Mouse (Mus musculus) liver, postnatal 0 days (tissue): ENCODE data around the gene Gm10681.

Experiments used
- CTCF ChIP-seq: sonication (generic); IDR thresholded peaks from 2 replicates; pipeline ENCODE4 v1.5.1; 2016; ENCODE audit warnings: antibody characterized with exemption, low read depth
- EP300 ChIP-seq: IDR thresholded peaks from 2 replicates; pipeline ENCODE4 v1.6.1; 2016; ENCODE audit warnings: antibody characterized with exemption, low read depth, mild to moderate bottlenecking

DNA sequence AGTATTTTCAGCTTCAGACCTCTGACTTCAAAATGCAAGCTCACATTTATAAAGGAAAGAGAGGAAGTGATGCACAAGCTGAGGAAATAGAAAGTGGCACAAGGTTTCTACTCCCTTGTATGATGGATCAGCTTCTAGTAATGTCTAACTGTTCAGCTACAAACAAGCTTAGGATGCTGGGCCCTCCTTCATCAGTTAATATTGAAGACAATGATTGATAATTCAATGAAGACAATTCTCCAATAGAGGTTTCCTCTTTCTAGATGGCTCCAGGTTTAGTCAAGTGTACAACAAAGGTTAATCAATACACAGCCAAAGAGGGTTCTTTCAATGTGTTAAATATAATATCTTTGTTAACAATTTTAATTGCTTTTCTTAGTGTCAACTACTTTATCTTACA is at the start of gene Gm10681:
- TF ChIP-seq EP300 (no peak), CTCF (no peak)
